Mouse (Mus musculus): ENCODE data around the gene Ntan1. TPM values are rescaled to one million over a fixed set of nuclear protein-coding genes. Genes with fewer than 3 reads are reported as not detected.
"Not testable (repeated sequence)": the region's sequence is repeated elsewhere in the genome, so short reads cannot be mapped to it uniquely, and the experiment has no call there.

Gene Ntan1
- 28.2 and 34.3 TPM in 2 replicates for polyA plus RNA-seq (2012; ENCODE audit: insufficient read depth, low replicate concordance)

GRCm38 (mm10) chr16:13818560-13819393, at the start of gene Ntan1:
Gene Ntan1 (plus strand): TSS chr16:13818845.
- no peak for TF ChIP-seq GATA1 (IDR thresholded peaks at IDR 0.05; ENCODE audit: borderline replicate concordance, low read length)
- no peak for TF ChIP-seq FLI1 (IDR thresholded peaks at IDR 0.05; ENCODE audit: low read length)
- Histone ChIP-seq H3K9me3 (no peaks in the 10 kb centered on the region), H3K27me3 (replicated peaks) (no peaks in the 10 kb centered on the region), H3K36me3 (replicated peaks; ENCODE audit: low read length) (peaks cover 43% of the 10 kb centered on the region), H3K4me3 (replicated peaks) (peak within 1 kb of the TSS; percentile 97), H3K4me1 (peaks cover 49% of the 10 kb centered on the region)

GRCm38 (mm10) chr16:13771603-13772002, 47.0 kb upstream of the Ntan1 start:
- not testable (repeated sequence) for H3K4me3 ChIP-seq (replicated peaks); H3K9me3 ChIP-seq; H3K36me3 ChIP-seq (replicated peaks; ENCODE audit: low read length); H3K27me3 ChIP-seq (replicated peaks); H3K4me1 ChIP-seq

GRCm38 (mm10) chr16:13772051-13772450, 46.6 kb upstream of the Ntan1 start:
- not testable (repeated sequence) for H3K27me3 ChIP-seq (replicated peaks); H3K9me3 ChIP-seq; H3K36me3 ChIP-seq (replicated peaks; ENCODE audit: low read length); H3K4me3 ChIP-seq (replicated peaks); H3K4me1 ChIP-seq

GRCm38 (mm10) chr16:13774011-13774410, 44.6 kb upstream of the Ntan1 start:
- H3K27me3 ChIP-seq (replicated peaks); H3K4me1 ChIP-seq; H3K36me3 ChIP-seq (replicated peaks; ENCODE audit: low read length); H3K4me3 ChIP-seq (replicated peaks): not testable (repeated sequence)
- H3K9me3 ChIP-seq: peaks cover 13% of the 10 kb centered on the region

- H3K9me3 ChIP-seq: peaks cover 13% of the 10 kb centered on the region
- H3K36me3 ChIP-seq (replicated peaks; ENCODE audit: low read length); H3K27me3 ChIP-seq (replicated peaks); H3K4me1 ChIP-seq; H3K4me3 ChIP-seq (replicated peaks): not testable (repeated sequence)
Measured at GRCm38 (mm10) chr16:13774651-13775050, 44.0 kb upstream of the Ntan1 start.

- H3K27me3 ChIP-seq (replicated peaks): no peaks in the 10 kb centered on the region
- peak within 1 kb of the TSS; percentile 95 for H3K4me3 ChIP-seq (replicated peaks)
- peaks cover 32% of the 10 kb centered on the region for H3K4me1 ChIP-seq
- TF ChIP-seq GATA1 (IDR thresholded peaks at IDR 0.05; ENCODE audit: borderline replicate concordance, low read length) (no peak), FLI1 (IDR thresholded peaks at IDR 0.05; ENCODE audit: low read length) (peak; percentile 92)
- peaks cover 35% of the 10 kb centered on the region for H3K36me3 ChIP-seq (replicated peaks; ENCODE audit: low read length)
- H3K9me3 ChIP-seq: peaks cover 10% of the 10 kb centered on the region
Measured at GRCm38 (mm10) chr16:13780353-13781036, 38.1 kb upstream of the Ntan1 start, which contains the start of gene Rrn3. Gene Rrn3 (plus strand): TSS chr16:13780708.

- H3K9me3 ChIP-seq: peaks cover 10% of the 10 kb centered on the region
- H3K4me1 ChIP-seq: peaks cover 39% of the 10 kb centered on the region
- H3K27me3 ChIP-seq (replicated peaks): no peaks in the 10 kb centered on the region
- peak overlapping the region; percentile 95 for H3K4me3 ChIP-seq (replicated peaks)
- peaks cover 42% of the 10 kb centered on the region for H3K36me3 ChIP-seq (replicated peaks; ENCODE audit: low read length)
- no peak for TF ChIP-seq GATA1 (IDR thresholded peaks at IDR 0.05; ENCODE audit: borderline replicate concordance, low read length)
- no peak for TF ChIP-seq FLI1 (IDR thresholded peaks at IDR 0.05; ENCODE audit: low read length)
Measured at GRCm38 (mm10) chr16:13781216-13781615, 37.4 kb upstream of the Ntan1 start.

- no peak overlapping the region for H3K4me3 ChIP-seq (replicated peaks)
- peaks cover 79% of the 10 kb centered on the region for H3K36me3 ChIP-seq (replicated peaks; ENCODE audit: low read length)
- TF ChIP-seq FLI1 (IDR thresholded peaks at IDR 0.05; ENCODE audit: low read length): no peak
- H3K4me1 ChIP-seq: peaks cover 36% of the 10 kb centered on the region
- no peaks in the 10 kb centered on the region for H3K9me3 ChIP-seq
- H3K27me3 ChIP-seq (replicated peaks): no peaks in the 10 kb centered on the region
Measured at GRCm38 (mm10) chr16:13785932-13786331, 32.7 kb upstream of the Ntan1 start.

- not testable (repeated sequence) for H3K27me3 ChIP-seq (replicated peaks); H3K9me3 ChIP-seq; H3K4me3 ChIP-seq (replicated peaks)
- Histone ChIP-seq H3K36me3 (replicated peaks; ENCODE audit: low read length) (peaks cover 92% of the 10 kb centered on the region), H3K4me1 (peaks cover 12% of the 10 kb centered on the region)
Measured at GRCm38 (mm10) chr16:13793441-13793840, 25.2 kb upstream of the Ntan1 start.

- Histone ChIP-seq H3K4me3 (replicated peaks) (no peak overlapping the region), H3K9me3 (no peaks in the 10 kb centered on the region), H3K36me3 (replicated peaks; ENCODE audit: low read length) (peaks cover 94% of the 10 kb centered on the region), H3K27me3 (replicated peaks) (no peaks in the 10 kb centered on the region), H3K4me1 (peaks cover 12% of the 10 kb centered on the region)
- no peak for TF ChIP-seq GATA1 (IDR thresholded peaks at IDR 0.05; ENCODE audit: borderline replicate concordance, low read length)
- no peak for TF ChIP-seq FLI1 (IDR thresholded peaks at IDR 0.05; ENCODE audit: low read length)
Measured at GRCm38 (mm10) chr16:13796746-13797175, 21.9 kb upstream of the Ntan1 start.

GRCm38 (mm10) chr16:13801231-13801630, 17.4 kb upstream of the Ntan1 start:
- TF ChIP-seq FLI1 (IDR thresholded peaks at IDR 0.05; ENCODE audit: low read length): no peak
- TF ChIP-seq GATA1 (IDR thresholded peaks at IDR 0.05; ENCODE audit: borderline replicate concordance, low read length): no peak
- peaks cover 90% of the 10 kb centered on the region for H3K36me3 ChIP-seq (replicated peaks; ENCODE audit: low read length)

More at GRCm38 (mm10) chr16:13801231-13801630, 17.4 kb upstream of the Ntan1 start:
- Histone ChIP-seq H3K9me3 (no peaks in the 10 kb centered on the region), H3K27me3 (replicated peaks) (no peaks in the 10 kb centered on the region), H3K4me3 (replicated peaks) (no peak overlapping the region), H3K4me1 (peaks cover 7% of the 10 kb centered on the region)
